Mouse (Mus musculus) ES-Bruce4 (cell line): Measurements from ENCODE around the gene Fam214a.

Experiments
- CTCF ChIP-seq: IDR thresholded peaks from one replicate; pipeline ENCODE4 v1.8.1; 2011; ENCODE audit warnings: low read depth, low read length
- POLR2A ChIP-seq: IDR thresholded peaks from one replicate; pipeline ENCODE4 v1.8.1; 2011; ENCODE audit warnings: low read length; ENCODE audit not compliant: insufficient read depth

- no peak for TF ChIP-seq POLR2A
- no peak for TF ChIP-seq CTCF
Observed at GRCm38 (mm10) chr9:75001006-75001405, 48.3 kb downstream of the Fam214a start.
